Mouse (Mus musculus) kidney, adult 2 months (tissue): ENCODE data around the gene Homer1. TPM values are rescaled to one million over a fixed set of nuclear protein-coding genes. Genes with fewer than 3 reads are reported as not detected.

Source experiments
- DNase-seq: peaks from one replicate; pipeline ENCODE4 v3.0.0; 2021
- H3K27ac ChIP-seq: fragments of 200-500 bp; 2 replicates; pipeline ENCODE4 v1.5.1; 2012; ENCODE audit warnings: low read depth, low read length, control low read depth, inconsistent platforms; ENCODE audit not compliant: insufficient read depth
- H3K27me3 ChIP-seq: fragments of 200-500 bp; replicated peaks from 2 replicates; pipeline ENCODE4 v1.6.1; 2012; ENCODE audit warnings: mild to moderate bottlenecking, moderate library complexity, low read length, inconsistent platforms; ENCODE audit not compliant: control insufficient read depth, insufficient read depth
- H3K36me3 ChIP-seq: fragments of 200-500 bp; 2 replicates; pipeline ENCODE4 v1.6.1; 2012; ENCODE audit warnings: mild to moderate bottlenecking, moderate library complexity, low read length, inconsistent platforms; ENCODE audit not compliant: control insufficient read depth, insufficient read depth
- H3K4me1 ChIP-seq: fragments of 200-500 bp; 2 replicates; pipeline ENCODE4 v1.6.1; 2011; ENCODE audit warnings: low read length; ENCODE audit not compliant: control insufficient read depth, insufficient read depth
- H3K4me3 ChIP-seq: fragments of 200-500 bp; 2 replicates; pipeline ENCODE4 v1.5.1; 2011; ENCODE audit warnings: mild to moderate bottlenecking, low read depth, low read length, control low read depth; ENCODE audit not compliant: insufficient read depth
- CTCF ChIP-seq: fragments of 200-500 bp; conservative IDR thresholded peaks from 2 replicates; pipeline ENCODE4 v1.5.1; 2011; ENCODE audit warnings: low read depth, mild to moderate bottlenecking, control low read depth, low read length, moderate library complexity, mixed read lengths; ENCODE audit not compliant: insufficient read depth, insufficient read length
- POLR2A ChIP-seq: fragments of 200-500 bp; IDR thresholded peaks from one replicate; pipeline ENCODE4 v1.6.1; 2011; ENCODE audit warnings: low read depth, low read length, control low read depth
- WGBS: fragments of 180-500 bp; shearing (Covaris S2); methylation state at CpG from one replicate; pipeline ENCODE4 v1.1.7; 2018; 5-methylcytosine and 5-hydroxymethylcytosine counted together
- polyA plus RNA-seq: library from polyadenylated mRNA; depleted of rRNA; stranded (reverse); fragments of >200 nt; gene quantifications from 2 replicates; pipeline ENCODE4 v1.2.3, GENCODE M21; 2012; rRNA removed

Gene Homer1
- polyA plus RNA-seq, 1 experiment = 2.7 TPM

GRCm38 (mm10) chr13:93427920-93428876, 128.8 kb downstream of the Homer1 start:
- Histone ChIP-seq H3K27me3 (no peaks in the 10 kb centered on the region), H3K36me3 (peaks cover 5% of the 10 kb centered on the region), H3K4me1 (peaks cover 4% of the 10 kb centered on the region; the same call in 1 of the 2 replicates), H3K27ac (no peak overlapping the region; the same call in 1 of the 2 replicates), H3K4me3 (no peak overlapping the region)
- WGBS = 84% methylated on average over 5 of the region's 5 CpGs
- peak; percentile 65 for DNase-seq
- TF ChIP-seq POLR2A = no peak
- no peak for TF ChIP-seq CTCF

DNA sequence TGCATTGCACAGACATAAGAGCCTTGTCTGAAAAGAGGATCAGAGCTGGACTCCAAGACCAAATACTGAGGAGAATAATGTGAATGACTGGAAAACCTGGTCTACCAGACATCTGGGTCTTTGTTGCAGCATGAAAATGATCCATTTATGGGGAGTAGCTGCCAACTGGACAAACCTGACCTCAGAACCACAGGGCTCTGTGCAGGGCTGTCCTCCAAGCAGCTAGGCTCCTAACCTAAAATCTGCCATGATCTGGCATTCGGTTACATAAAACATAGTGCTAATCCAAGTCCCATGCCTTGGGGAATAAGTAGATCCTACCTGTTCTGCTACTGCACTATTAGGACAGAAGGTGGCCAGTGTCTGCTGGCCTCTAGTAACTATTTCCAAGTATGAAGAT, 129.8 kb downstream of the Homer1 start:
- Histone ChIP-seq H3K27me3 (no peaks in the 10 kb centered on the region), H3K27ac (no peak overlapping the region), H3K4me1 (peaks cover 4% of the 10 kb centered on the region; the same call in 1 of the 2 replicates), H3K36me3 (peaks cover 5% of the 10 kb centered on the region), H3K4me3 (no peak overlapping the region)
- TF ChIP-seq POLR2A = no peak
- TF ChIP-seq CTCF = no peak
- 100% methylated on average over 1 of the region's 1 CpGs for WGBS
- no peak for DNase-seq

DNA sequence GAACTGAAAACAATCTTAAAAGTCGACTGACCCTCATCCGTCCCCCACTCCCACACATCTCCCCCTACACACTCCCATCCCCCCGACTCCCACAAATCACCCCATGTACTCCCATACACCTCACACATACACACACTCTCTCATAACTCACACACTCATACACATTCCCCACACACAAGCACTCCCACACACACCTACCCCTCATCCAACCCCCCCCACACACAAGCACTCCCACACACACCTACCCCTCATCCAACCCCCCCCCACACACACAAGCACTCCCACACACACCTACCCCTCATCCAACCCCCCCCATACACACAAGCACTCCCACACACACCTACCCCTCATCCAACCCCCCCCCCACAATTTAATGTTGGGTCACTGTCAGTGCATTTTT, 140.7 kb downstream of the Homer1 start:
- H3K4me1 ChIP-seq = no peaks in the 10 kb centered on the region
- 60% methylated on average over 3 of the region's 3 CpGs for WGBS
- H3K4me3 ChIP-seq = no peak overlapping the region
- H3K27ac ChIP-seq = no peak overlapping the region
- H3K27me3 ChIP-seq = no peaks in the 10 kb centered on the region
- no peak for DNase-seq
- TF ChIP-seq POLR2A (no peak), CTCF (no peak)
- peaks cover 2% of the 10 kb centered on the region for H3K36me3 ChIP-seq

DNA sequence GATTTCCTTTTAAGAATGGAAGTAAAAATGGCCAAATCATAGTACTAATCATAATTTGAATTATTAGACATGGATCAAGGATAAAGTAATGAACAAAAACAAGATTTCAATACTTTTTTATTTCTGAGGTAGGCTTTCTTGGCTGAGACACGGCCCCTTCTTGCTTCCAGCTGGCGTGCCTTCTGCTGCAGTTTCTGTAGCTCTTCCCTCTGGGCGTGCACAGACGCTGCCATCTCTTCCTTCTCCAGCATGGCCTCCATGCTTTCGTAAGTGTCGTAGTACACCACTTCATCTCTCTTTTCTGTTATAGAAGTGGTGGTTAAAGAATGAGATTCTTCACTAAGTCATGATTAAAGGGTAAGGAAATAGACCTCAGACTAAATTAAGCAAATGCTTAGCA, 153.8 kb downstream of the Homer1 start:
- no peaks in the 10 kb centered on the region for H3K27me3 ChIP-seq
- peaks cover 2% of the 10 kb centered on the region for H3K36me3 ChIP-seq
- DNase-seq = no peak
- H3K27ac ChIP-seq = no peak overlapping the region
- WGBS = 94% methylated on average over 6 of the region's 6 CpGs
- no peak overlapping the region for H3K4me3 ChIP-seq
- no peak for TF ChIP-seq POLR2A
- TF ChIP-seq CTCF = no peak
- peaks cover 2% of the 10 kb centered on the region; the same call in 1 of the 2 replicates for H3K4me1 ChIP-seq

Other genes starting within 250 kb of the Homer1 start
- gene Cmya5, start 154.9 kb upstream of the Homer1 start, polyA plus RNA-seq = 0.10 and 1.0 TPM in 2 replicates
- 10.9 and 15.9 TPM in 2 replicates for gene Tent2, start 107.2 kb upstream of the Homer1 start, polyA plus RNA-seq
- gene Jmy, start 200.2 kb downstream of the Homer1 start, polyA plus RNA-seq = 7.0 and 7.9 TPM in 2 replicates